Mouse (Mus musculus) hematopoietic stem cell, adult 5-6 weeks (primary cell): ENCODE results near the gene Fosl2. TPM values are rescaled to one million over a fixed set of nuclear protein-coding genes. Genes with fewer than 3 reads are reported as not detected.

ENCODE experiments used
- ATAC-seq, 2 experiments: fragments of 125-278 bp in 1 of 2; replicated peaks in 1 of 2; 2 replicates each; pipeline ENCODE4 v1.8.0; 2016 to 2017; ENCODE audit warnings: inconsistent platforms in 2 of 2, mild to moderate bottlenecking in 2 of 2, moderate number of reproducible peaks in 2 of 2, low read depth in 1 of 2, moderate TSS enrichment in 1 of 2; ENCODE audit not compliant: low FRiP score in 2 of 2, poor library complexity in 2 of 2, severe bottlenecking in 2 of 2, insufficient read depth in 1 of 2, low TSS enrichment in 1 of 2
- total RNA-seq: library from RNA; stranded (forward); fragments of 172-1452, 232-1000 nt; gene quantifications from 2 replicates; pipeline ENCODE4 v1.2.3, GENCODE M21; 2017

Fosl2 gene
- total RNA-seq: 29.6 and 47.8 TPM in 2 replicates

GRCm38 (mm10) chr5:32135336-32136206, at the start of gene Fosl2:
Gene Fosl2, plus strand, starts transcription at chr5:32135801.
- peak; percentile 70 to 71 for ATAC-seq

- no peak for ATAC-seq
Observed at GRCm38 (mm10) chr5:32085971-32086370, 49.6 kb upstream of the Fosl2 start.

- ATAC-seq: no peak
Observed at GRCm38 (mm10) chr5:32086526-32087090, 49.0 kb upstream of the Fosl2 start.

- no peak for ATAC-seq
Observed at GRCm38 (mm10) chr5:32089481-32089880, 46.1 kb upstream of the Fosl2 start.

GRCm38 (mm10) chr5:32092281-32092680, 43.3 kb upstream of the Fosl2 start:
- ATAC-seq: no peak

- no peak for ATAC-seq
Observed at GRCm38 (mm10) chr5:32098691-32099090, 36.9 kb upstream of the Fosl2 start.

GRCm38 (mm10) chr5:32102484-32102883, 33.1 kb upstream of the Fosl2 start:
- 0 out of 4 replicates have a peak, but pooled peaks of 1 of the 2 experiments have one; percentile 19 for ATAC-seq

GRCm38 (mm10) chr5:32102971-32103431, 32.6 kb upstream of the Fosl2 start:
- no peak for ATAC-seq

- ATAC-seq: no peak
Observed at GRCm38 (mm10) chr5:32103545-32103944, 32.1 kb upstream of the Fosl2 start.

- ATAC-seq: peak; percentile 84 to 92
Observed at GRCm38 (mm10) chr5:32104119-32104990, 31.2 kb upstream of the Fosl2 start.

- ATAC-seq: no peak
Observed at GRCm38 (mm10) chr5:32106473-32107140, 29.0 kb upstream of the Fosl2 start.

GRCm38 (mm10) chr5:32110651-32111050, 24.9 kb upstream of the Fosl2 start:
- 0 out of 4 replicates have a peak, but pooled peaks of 1 of the 2 experiments have one; percentile 18 for ATAC-seq

GRCm38 (mm10) chr5:32112206-32112916, 23.2 kb upstream of the Fosl2 start:
- peak; percentile 88 to 90 for ATAC-seq

GRCm38 (mm10) chr5:32120901-32121376, 14.7 kb upstream of the Fosl2 start:
- no peak for ATAC-seq

- ATAC-seq: peak in 1 of 2 experiments; percentile 20; a peak in 1 of 4 replicates
Observed at GRCm38 (mm10) chr5:32121936-32122335, 13.7 kb upstream of the Fosl2 start.

- peak; percentile 54 to 80; a peak in 3 of 4 replicates for ATAC-seq
Observed at GRCm38 (mm10) chr5:32122363-32122762, 13.2 kb upstream of the Fosl2 start.
